Mouse (Mus musculus): ENCODE results near the gene Lrba. TPM values are rescaled to one million over a fixed set of nuclear protein-coding genes. Genes with fewer than 3 reads are reported as not detected.

Lrba gene
- polyA plus RNA-seq, 1 experiment from 2014 or later: 4.4 TPM

- Histone ChIP-seq H3K9me3 (no peaks in the 10 kb centered on the region), H3K27ac (no peak overlapping the region), H3K4me3 (replicated peaks) (no peak overlapping the region), H3K4me1 (no peaks in the 10 kb centered on the region), H3K9ac (no peak overlapping the region), H3K4me2 (no peak overlapping the region), H3K27me3 (no peaks in the 10 kb centered on the region), H3K36me3 (replicated peaks) (no peaks in the 10 kb centered on the region)
- no peak for ATAC-seq (ENCODE audit: low FRiP score)
- WGBS: 46% methylated on average over 2 of the region's 2 CpGs
These were observed 453.2 kb downstream of the Lrba start for GRCm38 (mm10) chr3:86677573-86678155.

- Histone ChIP-seq H3K4me3 (replicated peaks) (no peak overlapping the region), H3K9me3 (no peaks in the 10 kb centered on the region), H3K36me3 (replicated peaks) (no peaks in the 10 kb centered on the region), H3K4me2 (no peak overlapping the region), H3K9ac (no peak overlapping the region), H3K27me3 (peaks cover 25% of the 10 kb centered on the region), H3K27ac (peak overlapping the region; percentile 21; the same call in 1 of the 2 replicates), H3K4me1 (peaks cover 12% of the 10 kb centered on the region; the same call in 1 of the 2 replicates)
- WGBS: 32% methylated on average over 7 of the region's 7 CpGs
- ATAC-seq (ENCODE audit: low FRiP score): no peak
These were observed 463.2 kb downstream of the Lrba start for GRCm38 (mm10) chr3:86687571-86688209.

- no peak for ATAC-seq (ENCODE audit: low FRiP score)
- WGBS: 55% methylated on average over 1 of the region's 1 CpGs
- peaks cover 32% of the 10 kb centered on the region for H3K27me3 ChIP-seq
- no peaks in the 10 kb centered on the region for H3K36me3 ChIP-seq (replicated peaks)
- no peak overlapping the region for H3K9ac ChIP-seq
- no peak overlapping the region for H3K4me3 ChIP-seq (replicated peaks)
- peaks cover 12% of the 10 kb centered on the region; the same call in 1 of the 2 replicates for H3K4me1 ChIP-seq
- H3K4me2 ChIP-seq: no peak overlapping the region
- H3K9me3 ChIP-seq: no peaks in the 10 kb centered on the region
- H3K27ac ChIP-seq: no peak overlapping the region
These were observed 464.0 kb downstream of the Lrba start for GRCm38 (mm10) chr3:86688438-86688837.

- H3K4me3 ChIP-seq (replicated peaks): no peak overlapping the region
- H3K36me3 ChIP-seq (replicated peaks): no peaks in the 10 kb centered on the region
- H3K4me1 ChIP-seq: peaks cover 12% of the 10 kb centered on the region; the same call in 1 of the 2 replicates
- H3K4me2 ChIP-seq: no peak overlapping the region
- H3K27ac ChIP-seq: no peak overlapping the region
- H3K9me3 ChIP-seq: no peaks in the 10 kb centered on the region
- ATAC-seq (ENCODE audit: low FRiP score): no peak
- H3K9ac ChIP-seq: no peak overlapping the region
- 6% methylated on average over 7 of the region's 7 CpGs for WGBS
- peaks cover 39% of the 10 kb centered on the region for H3K27me3 ChIP-seq
These were observed 464.8 kb downstream of the Lrba start for GRCm38 (mm10) chr3:86689305-86689704.

GRCm38 (mm10) chr3:86692779-86693178 is 468.3 kb downstream of the Lrba start:
- H3K9ac ChIP-seq: no peak overlapping the region
- peaks cover 55% of the 10 kb centered on the region for H3K27me3 ChIP-seq
- ATAC-seq (ENCODE audit: low FRiP score): no peak
- peaks cover 6% of the 10 kb centered on the region; the same call in 1 of the 2 replicates for H3K4me1 ChIP-seq
- H3K36me3 ChIP-seq (replicated peaks): no peaks in the 10 kb centered on the region
- no peak overlapping the region for H3K27ac ChIP-seq
- H3K4me2 ChIP-seq: no peak overlapping the region
- no peaks in the 10 kb centered on the region for H3K9me3 ChIP-seq
- H3K4me3 ChIP-seq (replicated peaks): no peak overlapping the region

- 69% methylated on average over 7 of the region's 7 CpGs for WGBS
- no peak overlapping the region for H3K4me3 ChIP-seq (replicated peaks)
- H3K27ac ChIP-seq: no peak overlapping the region
- no peaks in the 10 kb centered on the region for H3K36me3 ChIP-seq (replicated peaks)
- H3K4me1 ChIP-seq: peaks cover 3% of the 10 kb centered on the region; the same call in 1 of the 2 replicates
- no peak overlapping the region for H3K4me2 ChIP-seq
- peaks cover 61% of the 10 kb centered on the region for H3K27me3 ChIP-seq
- H3K9ac ChIP-seq: no peak overlapping the region
- H3K9me3 ChIP-seq: no peaks in the 10 kb centered on the region
- ATAC-seq (ENCODE audit: low FRiP score): no peak
These were observed 469.1 kb downstream of the Lrba start for GRCm38 (mm10) chr3:86693553-86693952.

GRCm38 (mm10) chr3:86698947-86699346 is 474.5 kb downstream of the Lrba start:
- ATAC-seq (ENCODE audit: low FRiP score): no peak
- H3K4me3 ChIP-seq (replicated peaks): no peak overlapping the region
- no peak overlapping the region for H3K9ac ChIP-seq
- H3K4me1 ChIP-seq: peaks cover 15% of the 10 kb centered on the region
- 80% methylated on average over 2 of the region's 2 CpGs for WGBS
- H3K4me2 ChIP-seq: no peak overlapping the region
- peaks cover 57% of the 10 kb centered on the region for H3K27me3 ChIP-seq
- H3K27ac ChIP-seq: no peak overlapping the region
- no peaks in the 10 kb centered on the region for H3K9me3 ChIP-seq
- H3K36me3 ChIP-seq (replicated peaks): no peaks in the 10 kb centered on the region

- H3K36me3 ChIP-seq (replicated peaks): no peaks in the 10 kb centered on the region
- no peak overlapping the region for H3K9ac ChIP-seq
- H3K27me3 ChIP-seq: peaks cover 58% of the 10 kb centered on the region
- peak overlapping the region; percentile 19; the same call in 1 of the 2 replicates for H3K4me2 ChIP-seq
- 10% methylated on average over 1 of the region's 1 CpGs for WGBS
- H3K9me3 ChIP-seq: no peaks in the 10 kb centered on the region
- H3K27ac ChIP-seq: 0 out of 2 replicates have a peak overlapping the region, but pooled peaks have one; percentile 31
- peak; percentile 96 for ATAC-seq (ENCODE audit: low FRiP score)
- H3K4me3 ChIP-seq (replicated peaks): no peak overlapping the region
- H3K4me1 ChIP-seq: peaks cover 17% of the 10 kb centered on the region
These were observed 476.7 kb downstream of the Lrba start for GRCm38 (mm10) chr3:86701163-86701563.

GRCm38 (mm10) chr3:86709472-86709871 is 485.0 kb downstream of the Lrba start:
- no peak overlapping the region for H3K27ac ChIP-seq
- ATAC-seq (ENCODE audit: low FRiP score): no peak
- no peak overlapping the region for H3K4me3 ChIP-seq (replicated peaks)
- WGBS: 9% methylated on average over 4 of the region's 4 CpGs
- H3K36me3 ChIP-seq (replicated peaks): no peaks in the 10 kb centered on the region
- no peaks in the 10 kb centered on the region for H3K9me3 ChIP-seq
- H3K9ac ChIP-seq: no peak overlapping the region
- H3K4me1 ChIP-seq: peaks cover 9% of the 10 kb centered on the region
- peaks cover 46% of the 10 kb centered on the region for H3K27me3 ChIP-seq
- no peak overlapping the region for H3K4me2 ChIP-seq

GRCm38 (mm10) chr3:86711530-86711929 is 487.1 kb downstream of the Lrba start:
- WGBS: 60% methylated on average over 1 of the region's 1 CpGs
- no peak overlapping the region for H3K4me2 ChIP-seq
- peaks cover 49% of the 10 kb centered on the region for H3K27me3 ChIP-seq
- ATAC-seq (ENCODE audit: low FRiP score): no peak
- H3K4me3 ChIP-seq (replicated peaks): no peak overlapping the region
- H3K27ac ChIP-seq: no peak overlapping the region
- H3K4me1 ChIP-seq: peaks cover 10% of the 10 kb centered on the region
- no peak overlapping the region for H3K9ac ChIP-seq
- H3K36me3 ChIP-seq (replicated peaks): no peaks in the 10 kb centered on the region
- H3K9me3 ChIP-seq: no peaks in the 10 kb centered on the region

GRCm38 (mm10) chr3:86712758-86713157 is 488.3 kb downstream of the Lrba start:
- Histone ChIP-seq H3K4me1 (peaks cover 8% of the 10 kb centered on the region), H3K27me3 (peaks cover 42% of the 10 kb centered on the region), H3K4me2 (no peak overlapping the region), H3K36me3 (replicated peaks) (no peaks in the 10 kb centered on the region), H3K27ac (no peak overlapping the region), H3K9me3 (no peaks in the 10 kb centered on the region), H3K9ac (no peak overlapping the region), H3K4me3 (replicated peaks) (no peak overlapping the region)
- no peak for ATAC-seq (ENCODE audit: low FRiP score)
- 7% methylated on average over 3 of the region's 3 CpGs for WGBS

- no peaks in the 10 kb centered on the region for H3K36me3 ChIP-seq (replicated peaks)
- no peak overlapping the region for H3K4me3 ChIP-seq (replicated peaks)
- H3K27me3 ChIP-seq: peaks cover 35% of the 10 kb centered on the region
- 72% methylated on average over 2 of the region's 2 CpGs for WGBS
- H3K4me2 ChIP-seq: no peak overlapping the region
- H3K9ac ChIP-seq: no peak overlapping the region
- ATAC-seq (ENCODE audit: low FRiP score): no peak
- H3K27ac ChIP-seq: no peak overlapping the region
- H3K4me1 ChIP-seq: peaks cover 8% of the 10 kb centered on the region
- no peaks in the 10 kb centered on the region for H3K9me3 ChIP-seq
These were observed 490.0 kb downstream of the Lrba start for GRCm38 (mm10) chr3:86714446-86714845.

Measured in forebrain, embryonic 12.5 days (tissue).